Mouse (Mus musculus) embryonic facial prominence, embryonic 13.5 days (tissue): ENCODE data around the gene Syce1. TPM values are rescaled to one million over a fixed set of nuclear protein-coding genes. Genes with fewer than 3 reads are reported as not detected.

Source experiments
- ATAC-seq: fragments of 200-750 bp; cut with Nextera tagmentation; 2 replicates; pipeline ENCODE4 v1.8.0; 2017; ENCODE audit warnings: low read depth; ENCODE audit not compliant: insufficient number of reproducible peaks, insufficient read depth, low FRiP score, low TSS enrichment
- H3K27ac ChIP-seq: fragments of 300-500 bp; sonication (generic); 2 replicates; pipeline ENCODE4 v1.5.1; 2015; ENCODE audit warnings: moderate library complexity, mild to moderate bottlenecking, inconsistent platforms
- H3K27me3 ChIP-seq: fragments of 300-500 bp; sonication (generic); 2 replicates; pipeline ENCODE4 v1.6.1; 2015; ENCODE audit warnings: mild to moderate bottlenecking, inconsistent platforms
- H3K36me3 ChIP-seq: fragments of 300-500 bp; sonication (generic); 2 replicates; pipeline ENCODE4 v1.6.1; 2015; ENCODE audit warnings: mild to moderate bottlenecking, inconsistent platforms
- H3K4me1 ChIP-seq: fragments of 300-500 bp; sonication (generic); 2 replicates; pipeline ENCODE4 v1.6.1; 2015; ENCODE audit warnings: inconsistent platforms
- H3K4me2 ChIP-seq: fragments of 300-500 bp; sonication (generic); 2 replicates; pipeline ENCODE4 v1.6.1; 2015; ENCODE audit warnings: moderate library complexity, mild to moderate bottlenecking, inconsistent platforms
- H3K4me3 ChIP-seq: fragments of 300-500 bp; sonication (generic); 2 replicates; pipeline ENCODE4 v1.5.1; 2015; ENCODE audit warnings: mild to moderate bottlenecking, inconsistent platforms
- H3K9ac ChIP-seq: fragments of 300-500 bp; sonication (generic); 2 replicates; pipeline ENCODE4 v1.6.1; 2015; ENCODE audit warnings: mild to moderate bottlenecking, inconsistent platforms
- H3K9me3 ChIP-seq: fragments of 300-500 bp; sonication (generic); 2 replicates; pipeline ENCODE4 v1.6.1; 2016; ENCODE audit warnings: inconsistent platforms
- WGBS: fragments of 180-500 bp; shearing (Covaris S2); methylation state at CpG from one replicate; pipeline ENCODE4 v1.1.7; 2015; ENCODE audit warnings: mixed read lengths; 5-methylcytosine and 5-hydroxymethylcytosine counted together
- polyA plus RNA-seq: library from polyadenylated mRNA; unstranded; fragments of >200 nt; fragmentation: Nextera tagmentation; extraction: Ambion mirVana; gene quantifications from 2 replicates; pipeline ENCODE4 v1.2.1, GENCODE M21; 2015

The Syce1 gene
- polyA plus RNA-seq, 1 experiment from 2014 or later: not detected

- no peak for ATAC-seq
- Histone ChIP-seq H3K4me3 (no peak overlapping the region), H3K27ac (no peak overlapping the region), H3K27me3 (peaks cover 8% of the 10 kb centered on the region; the same call in 1 of the 2 replicates), H3K4me1 (peaks cover 4% of the 10 kb centered on the region), H3K9me3 (no peaks in the 10 kb centered on the region), H3K4me2 (no peak overlapping the region), H3K36me3 (no peaks in the 10 kb centered on the region), H3K9ac (no peak overlapping the region)
- WGBS: 78% methylated on average over 4 of the region's 4 CpGs
Measured at GRCm38 (mm10) chr7:140820173-140820572, 32.5 kb upstream of the Syce1 start.

GRCm38 (mm10) chr7:140812850-140813249 is 25.2 kb upstream of the Syce1 start:
- Histone ChIP-seq H3K4me1 (no peaks in the 10 kb centered on the region), H3K4me3 (no peak overlapping the region), H3K9me3 (no peaks in the 10 kb centered on the region), H3K4me2 (no peak overlapping the region), H3K27me3 (no peaks in the 10 kb centered on the region), H3K36me3 (peaks cover 19% of the 10 kb centered on the region), H3K27ac (no peak overlapping the region), H3K9ac (no peak overlapping the region)
- WGBS: 91% methylated on average over 12 of the region's 12 CpGs
- no peak for ATAC-seq

GRCm38 (mm10) chr7:140811714-140812113 is 24.1 kb upstream of the Syce1 start:
- Histone ChIP-seq H3K9me3 (no peaks in the 10 kb centered on the region), H3K9ac (no peak overlapping the region), H3K4me2 (no peak overlapping the region), H3K36me3 (peaks cover 19% of the 10 kb centered on the region), H3K4me3 (no peak overlapping the region), H3K27me3 (no peaks in the 10 kb centered on the region), H3K27ac (no peak overlapping the region), H3K4me1 (no peaks in the 10 kb centered on the region)
- WGBS: 91% methylated on average over 13 of the region's 13 CpGs
- ATAC-seq: no peak

GRCm38 (mm10) chr7:140810496-140810895 is 22.8 kb upstream of the Syce1 start:
- H3K27ac ChIP-seq: no peak overlapping the region
- H3K4me3 ChIP-seq: no peak overlapping the region
- H3K4me1 ChIP-seq: no peaks in the 10 kb centered on the region
- H3K4me2 ChIP-seq: no peak overlapping the region
- ATAC-seq: no peak
- peaks cover 19% of the 10 kb centered on the region for H3K36me3 ChIP-seq
- WGBS: 87% methylated on average over 6 of the region's 6 CpGs
- no peaks in the 10 kb centered on the region for H3K9me3 ChIP-seq
- no peak overlapping the region for H3K9ac ChIP-seq
- no peaks in the 10 kb centered on the region for H3K27me3 ChIP-seq

GRCm38 (mm10) chr7:140805704-140806103 is 18.1 kb upstream of the Syce1 start:
- WGBS: 6% methylated on average over 1 of the region's 1 CpGs
- no peak overlapping the region for H3K4me2 ChIP-seq
- no peak overlapping the region for H3K4me3 ChIP-seq
- peaks cover 5% of the 10 kb centered on the region; the same call in 1 of the 2 replicates for H3K36me3 ChIP-seq
- H3K4me1 ChIP-seq: no peaks in the 10 kb centered on the region
- H3K27me3 ChIP-seq: no peaks in the 10 kb centered on the region
- H3K9me3 ChIP-seq: no peaks in the 10 kb centered on the region
- H3K9ac ChIP-seq: no peak overlapping the region
- no peak overlapping the region for H3K27ac ChIP-seq
- ATAC-seq: no peak

- 71% methylated on average over 6 of the region's 6 CpGs for WGBS
- Histone ChIP-seq H3K27me3 (no peaks in the 10 kb centered on the region), H3K4me2 (no peak overlapping the region), H3K27ac (no peak overlapping the region), H3K4me1 (no peaks in the 10 kb centered on the region), H3K9ac (no peak overlapping the region), H3K36me3 (no peaks in the 10 kb centered on the region), H3K9me3 (no peaks in the 10 kb centered on the region), H3K4me3 (no peak overlapping the region)
- no peak for ATAC-seq
Measured at GRCm38 (mm10) chr7:140802629-140803028, 15.0 kb upstream of the Syce1 start.

GRCm38 (mm10) chr7:140798212-140798611 is 10.6 kb upstream of the Syce1 start:
- Histone ChIP-seq H3K4me1 (no peaks in the 10 kb centered on the region), H3K27ac (no peak overlapping the region), H3K4me3 (no peak overlapping the region), H3K27me3 (no peaks in the 10 kb centered on the region), H3K4me2 (no peak overlapping the region), H3K9me3 (no peaks in the 10 kb centered on the region), H3K9ac (no peak overlapping the region), H3K36me3 (no peaks in the 10 kb centered on the region)
- ATAC-seq: peak; percentile 43; the same call in 1 of the 2 replicates
- WGBS: 62% methylated on average over 2 of the region's 2 CpGs

- Histone ChIP-seq H3K4me2 (no peak overlapping the region), H3K9ac (no peak overlapping the region), H3K27me3 (no peaks in the 10 kb centered on the region), H3K9me3 (no peaks in the 10 kb centered on the region), H3K27ac (no peak overlapping the region), H3K4me1 (no peaks in the 10 kb centered on the region), H3K36me3 (no peaks in the 10 kb centered on the region), H3K4me3 (no peak overlapping the region)
- no peak for ATAC-seq
- 90% methylated on average over 3 of the region's 3 CpGs for WGBS
Measured at GRCm38 (mm10) chr7:140797619-140798018, 10.0 kb upstream of the Syce1 start.

GRCm38 (mm10) chr7:140793541-140793940 is 5.9 kb upstream of the Syce1 start:
- Histone ChIP-seq H3K9ac (no peak overlapping the region), H3K27me3 (no peaks in the 10 kb centered on the region), H3K27ac (no peak overlapping the region), H3K36me3 (no peaks in the 10 kb centered on the region), H3K4me1 (no peaks in the 10 kb centered on the region), H3K4me2 (no peak overlapping the region), H3K9me3 (no peaks in the 10 kb centered on the region), H3K4me3 (no peak overlapping the region)
- 70% methylated on average over 4 of the region's 4 CpGs for WGBS
- no peak for ATAC-seq

GRCm38 (mm10) chr7:140788053-140788435 is 392 bp upstream of the Syce1 start:
- Histone ChIP-seq H3K27me3 (no peaks in the 10 kb centered on the region), H3K9ac (no peak overlapping the region), H3K4me3 (no peak overlapping the region), H3K4me1 (no peaks in the 10 kb centered on the region), H3K9me3 (no peaks in the 10 kb centered on the region), H3K4me2 (no peak overlapping the region), H3K36me3 (no peaks in the 10 kb centered on the region), H3K27ac (no peak overlapping the region)
- no peak for ATAC-seq
- WGBS: 85% methylated on average over 7 of the region's 7 CpGs

- Histone ChIP-seq H3K9ac (no peak overlapping the region), H3K4me1 (no peaks in the 10 kb centered on the region), H3K4me3 (no peak overlapping the region), H3K27ac (no peak overlapping the region), H3K27me3 (no peaks in the 10 kb centered on the region), H3K9me3 (no peaks in the 10 kb centered on the region), H3K36me3 (no peaks in the 10 kb centered on the region), H3K4me2 (no peak overlapping the region)
- WGBS: 72% methylated on average over 4 of the region's 4 CpGs
- no peak for ATAC-seq
Measured at GRCm38 (mm10) chr7:140780548-140780947, 7.1 kb downstream of the Syce1 start.

- H3K9ac ChIP-seq: no peak overlapping the region
- H3K27ac ChIP-seq: no peak overlapping the region
- no peaks in the 10 kb centered on the region for H3K9me3 ChIP-seq
- no peak for ATAC-seq
- no peaks in the 10 kb centered on the region for H3K27me3 ChIP-seq
- WGBS: 74% methylated on average over 12 of the region's 12 CpGs
- no peak overlapping the region for H3K4me2 ChIP-seq
- no peaks in the 10 kb centered on the region for H3K4me1 ChIP-seq
- H3K36me3 ChIP-seq: no peaks in the 10 kb centered on the region
- H3K4me3 ChIP-seq: no peak overlapping the region
Measured at GRCm38 (mm10) chr7:140765888-140766739, 21.5 kb downstream of the Syce1 start.
